Mouse (Mus musculus) embryo, embryonic 10.5 days (tissue): Measurements from ENCODE around the gene Olfr518.

Source experiments
- DNase-seq: peaks from one replicate; pipeline ENCODE4 v3.0.0-alpha.2; 2015; ENCODE audit warnings: low spot score

Gene Olfr518

DNA sequence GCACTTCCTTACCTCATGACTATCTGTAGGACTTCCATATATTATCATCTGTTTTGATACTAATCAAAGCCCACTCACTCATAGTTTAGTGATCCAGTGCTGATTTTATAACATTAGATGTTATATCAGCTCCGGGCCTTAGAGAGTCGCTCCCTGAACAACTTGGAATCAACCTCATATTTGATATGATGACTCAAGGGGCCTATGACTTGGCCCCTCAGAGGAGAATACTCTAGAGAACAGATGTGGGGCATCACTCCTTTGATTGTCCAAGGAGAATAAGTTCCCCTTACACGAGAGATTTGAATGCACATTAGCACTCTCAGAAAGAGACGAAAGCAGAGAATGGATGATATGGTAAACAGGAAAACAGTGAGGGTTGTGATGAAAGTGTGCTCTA is at the start of gene Olfr518:
Gene Olfr518, minus strand, starts transcription at position 101 of the 400 bp plus-strand sequence.
- DNase-seq, result no peak

DNA sequence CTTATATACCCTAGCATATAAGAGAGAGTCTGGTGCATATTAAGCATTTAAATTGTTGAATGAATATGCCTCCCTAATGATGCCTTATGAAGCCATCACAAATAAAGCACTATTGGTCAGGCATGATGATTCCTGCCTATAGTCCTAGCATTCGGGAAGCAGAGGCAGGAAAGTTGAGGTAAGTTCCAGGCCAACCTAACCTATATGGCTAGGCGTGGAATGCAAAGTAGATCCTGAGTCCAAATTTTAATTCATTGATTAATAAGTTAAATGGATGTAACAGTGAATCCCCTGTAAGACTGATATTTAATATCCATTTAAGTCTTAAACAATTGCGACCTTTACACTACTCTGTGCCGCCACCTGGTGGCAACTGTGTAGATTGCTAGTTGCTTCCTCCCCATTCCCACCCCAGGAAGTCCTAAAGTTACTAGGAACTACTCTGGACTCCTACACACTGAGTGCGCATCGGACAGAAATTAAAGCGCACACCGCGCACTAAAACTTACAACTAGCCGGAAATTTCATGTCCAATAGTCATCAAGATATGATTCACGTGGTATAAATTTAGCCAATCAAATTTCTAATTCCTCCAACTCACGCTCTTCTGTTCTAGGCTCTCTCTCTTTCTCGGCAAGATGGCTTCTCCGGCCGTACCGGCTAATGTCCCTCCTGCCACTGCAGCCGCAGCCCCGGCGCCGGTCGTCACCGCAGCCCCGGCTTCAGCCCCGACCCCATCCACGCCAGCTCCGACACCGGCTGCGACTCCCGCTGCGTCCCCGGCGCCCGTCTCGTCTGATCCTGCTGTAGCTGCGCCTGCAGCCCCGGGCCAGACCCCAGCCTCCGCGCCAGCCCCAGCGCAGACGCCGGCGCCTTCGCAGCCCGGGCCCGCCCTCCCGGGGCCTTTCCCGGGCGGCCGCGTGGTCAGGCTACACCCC is 49.3 kb upstream of the Olfr518 start, which contains the start of gene Eif3f:
Gene Eif3f, plus strand, starts transcription at position 624 of the 938 bp plus-strand sequence.
- DNase-seq, result peak; percentile 98

DNA sequence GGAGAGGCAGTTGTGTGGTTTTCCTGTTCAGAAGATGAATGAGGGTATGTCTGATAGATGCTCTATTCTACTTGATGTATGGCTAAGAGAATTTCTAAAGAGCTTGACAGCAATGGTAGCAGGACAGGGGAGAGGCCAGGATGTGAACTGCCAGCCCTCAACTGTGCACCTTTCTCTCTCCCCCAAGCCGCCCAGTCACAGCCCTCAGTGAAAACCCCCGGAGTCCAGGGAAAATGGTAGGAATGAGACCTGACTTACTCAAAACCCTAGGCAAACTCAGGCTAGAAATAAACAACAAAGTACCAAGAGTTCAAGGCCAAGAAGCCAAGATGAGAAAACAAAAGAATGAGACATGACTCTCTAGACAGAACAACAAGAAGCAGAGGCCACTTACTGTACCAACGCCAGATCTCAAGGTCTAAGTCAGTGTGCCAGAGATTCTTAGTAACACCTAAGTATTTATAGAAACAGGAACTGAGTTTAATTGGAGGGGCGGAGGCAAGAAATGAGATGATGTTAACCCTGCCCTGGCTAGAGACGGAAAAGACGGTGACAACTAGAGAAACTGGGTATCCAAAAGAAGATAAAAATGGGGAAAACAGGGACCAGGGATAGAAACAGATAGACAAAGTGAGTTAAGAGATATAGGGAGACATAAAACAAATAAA is 45.1 kb upstream of the Olfr518 start, which contains the start of gene Nlrp10:
Gene Nlrp10, minus strand, starts transcription at position 453 of the 668 bp plus-strand sequence.
- DNase-seq, result no peak

DNA sequence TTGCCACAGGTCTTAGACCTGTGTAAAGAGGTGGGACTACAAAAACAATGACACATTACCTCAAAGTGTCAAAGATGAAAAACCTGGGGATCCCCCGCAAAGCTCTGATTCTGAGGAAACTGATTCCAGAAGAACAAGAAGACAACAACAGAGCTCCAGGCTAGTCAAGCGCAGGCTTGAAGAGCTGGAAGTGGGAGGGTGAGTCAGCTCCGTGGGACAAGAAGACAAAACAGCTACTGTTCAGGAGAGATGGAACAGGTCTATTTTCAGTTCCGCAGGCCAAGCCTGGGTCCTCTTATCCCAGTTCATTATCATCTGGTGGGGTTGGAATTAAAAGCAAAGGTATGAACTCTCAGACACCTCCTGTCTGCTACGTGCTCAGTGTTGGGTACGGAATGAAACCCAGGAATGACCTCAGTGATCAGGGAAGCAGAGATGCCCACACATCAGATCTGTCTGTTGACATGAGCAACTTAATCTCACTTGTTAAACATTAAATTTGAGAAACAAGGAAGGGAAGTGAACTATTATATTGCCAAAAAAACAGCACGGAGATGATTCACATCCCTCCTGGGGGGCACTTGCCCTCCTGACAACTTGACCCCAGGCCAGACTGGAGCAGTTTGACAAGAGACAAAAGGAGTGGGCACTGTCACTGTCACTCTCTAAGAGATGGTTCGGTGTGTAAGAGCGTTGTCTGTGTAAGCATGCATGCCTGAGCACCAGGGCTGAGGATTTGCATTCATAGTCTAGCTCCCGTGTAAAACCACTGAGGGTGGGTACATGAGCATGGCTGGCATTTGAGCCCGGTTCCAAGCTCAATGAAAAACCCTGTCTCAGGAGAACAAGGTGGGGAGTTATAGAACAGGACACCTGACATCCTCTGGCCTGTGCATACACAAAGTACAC is 43.7 kb upstream of the Olfr518 start:
- DNase-seq, result no peak

DNA sequence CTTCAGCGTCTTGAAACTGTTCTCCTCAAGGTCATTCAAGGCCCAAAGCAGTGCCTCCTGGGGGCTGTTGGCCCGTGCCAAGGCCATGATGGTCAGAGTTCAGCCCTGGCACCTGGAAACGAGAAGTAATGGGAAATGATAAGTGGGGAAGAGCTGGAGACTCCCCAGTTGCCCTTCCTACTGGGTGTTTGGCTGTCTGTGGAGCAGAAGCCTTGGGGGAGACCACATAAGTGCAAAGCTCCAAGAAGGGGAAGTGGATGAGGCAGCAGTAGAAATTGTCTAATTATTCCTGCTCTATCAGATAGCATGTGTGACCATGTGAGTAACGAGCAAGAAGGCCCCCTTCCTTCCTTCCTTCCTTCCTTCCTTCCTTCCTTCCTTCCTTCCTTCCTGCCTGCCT is 42.2 kb upstream of the Olfr518 start:
- no peak for DNase-seq

DNA sequence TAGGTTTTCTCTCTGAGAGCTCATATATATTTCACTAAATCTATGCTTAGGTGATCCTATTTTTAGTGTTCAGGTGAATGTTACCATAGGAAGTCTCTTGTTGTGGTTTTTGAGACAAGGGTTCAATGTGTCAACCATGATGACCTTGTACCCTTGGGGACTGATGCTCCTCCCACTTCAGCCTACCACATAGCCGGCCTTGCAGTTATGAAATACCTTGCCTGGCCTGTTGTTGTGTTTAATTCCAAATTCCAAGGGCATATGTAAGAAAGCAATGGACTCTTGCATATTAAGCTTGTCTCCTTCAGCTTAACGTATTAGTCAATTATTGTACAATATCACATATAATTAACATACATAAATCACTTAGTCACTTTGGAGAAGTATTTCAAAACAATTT is 19.2 kb upstream of the Olfr518 start:
- no peak for DNase-seq

DNA sequence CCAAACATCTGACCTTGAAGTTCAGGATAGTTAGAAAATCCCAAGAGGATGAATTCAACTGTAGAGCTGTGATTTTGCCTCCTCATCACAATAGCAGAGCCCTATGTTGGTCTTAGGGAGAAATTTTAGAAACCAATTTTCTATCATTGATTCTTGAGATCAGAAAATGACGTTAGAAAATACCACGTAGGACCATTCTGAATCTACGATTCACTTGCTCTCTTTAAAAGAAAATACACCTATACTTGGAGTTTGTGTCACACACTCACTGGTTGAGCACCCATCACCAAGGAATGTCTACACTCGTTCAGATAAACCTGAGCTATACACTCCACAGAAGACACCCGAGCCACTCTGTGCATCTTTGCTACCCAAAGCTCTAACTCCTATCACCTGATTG is 9.5 kb upstream of the Olfr518 start, which contains the start of gene Olfr519:
Gene Olfr519, minus strand, starts transcription at position 101 of the 400 bp plus-strand sequence.
- DNase-seq, result no peak

DNA sequence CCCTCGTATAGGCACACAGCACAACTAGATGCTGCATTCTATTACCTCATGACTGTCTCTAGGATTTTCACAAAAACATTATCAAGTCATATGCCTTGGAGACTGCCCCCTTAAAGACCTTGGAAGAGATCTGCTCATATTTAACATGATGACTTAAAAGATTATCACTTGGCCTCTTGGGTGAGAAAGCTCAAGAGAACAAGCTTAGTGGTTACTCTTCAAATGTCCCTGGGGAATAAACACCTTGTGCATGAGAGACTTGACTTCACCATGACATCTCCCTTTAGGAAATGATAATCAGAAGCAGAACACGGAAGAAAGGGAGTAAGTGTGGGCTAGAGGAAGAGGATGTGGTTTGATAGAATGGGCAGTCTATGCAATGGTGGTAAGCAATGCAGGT is 12.5 kb downstream of the Olfr518 start, which contains the start of gene Olfr517:
Gene Olfr517, minus strand, starts transcription at position 101 of the 400 bp plus-strand sequence.
- no peak for DNase-seq

DNA sequence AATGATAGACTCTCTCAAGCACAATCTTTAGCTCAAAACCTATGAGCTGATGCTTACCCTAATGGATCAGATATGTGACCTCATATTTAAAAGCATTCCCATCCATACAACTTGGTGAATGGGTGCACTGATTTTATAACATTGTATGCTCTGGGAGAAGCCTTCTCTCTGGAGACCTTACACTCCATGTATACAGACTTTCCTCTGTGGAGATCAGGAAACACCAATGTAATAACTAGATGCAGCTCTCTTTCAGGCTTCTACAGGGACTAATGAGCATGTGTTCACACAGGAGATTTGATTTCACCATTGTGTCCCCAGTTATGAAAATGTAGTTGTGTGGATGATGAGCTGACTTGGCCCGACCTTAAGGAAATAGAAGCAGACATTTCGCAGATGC is 34.4 kb downstream of the Olfr518 start, which contains the start of gene Olfr516:
Gene Olfr516, minus strand, starts transcription at position 101 of the 400 bp plus-strand sequence.
- DNase-seq, result no peak
